Mouse (Mus musculus) splenic B cell, adult 2 months (primary cell): ENCODE data around the gene Enc1.

Experiments used
- DNase-seq: peaks from one replicate; pipeline ENCODE4 v3.0.0-alpha.2; 2011; ENCODE audit warnings: low read depth, low spot score
- H3K27me3 ChIP-seq: 2 replicates; pipeline ENCODE4 v1.6.1; 2012; ENCODE audit warnings: mild to moderate bottlenecking, low read length, moderate library complexity, mixed read lengths; ENCODE audit not compliant: control insufficient read depth, poor library complexity, insufficient read depth, severe bottlenecking
- H3K36me3 ChIP-seq: 2 replicates; pipeline ENCODE4 v1.6.1; 2012; ENCODE audit warnings: mild to moderate bottlenecking, low read length, moderate library complexity, mixed read lengths; ENCODE audit not compliant: control insufficient read depth, poor library complexity, insufficient read depth, severe bottlenecking

Gene Enc1

GRCm38 (mm10) chr13:97299877-97300873 is 59.3 kb downstream of the Enc1 start:
- Histone ChIP-seq H3K27me3 (no peaks in the 10 kb centered on the region), H3K36me3 (no peaks in the 10 kb centered on the region)
- DNase-seq: no peak
